In the genomic region with DNA sequence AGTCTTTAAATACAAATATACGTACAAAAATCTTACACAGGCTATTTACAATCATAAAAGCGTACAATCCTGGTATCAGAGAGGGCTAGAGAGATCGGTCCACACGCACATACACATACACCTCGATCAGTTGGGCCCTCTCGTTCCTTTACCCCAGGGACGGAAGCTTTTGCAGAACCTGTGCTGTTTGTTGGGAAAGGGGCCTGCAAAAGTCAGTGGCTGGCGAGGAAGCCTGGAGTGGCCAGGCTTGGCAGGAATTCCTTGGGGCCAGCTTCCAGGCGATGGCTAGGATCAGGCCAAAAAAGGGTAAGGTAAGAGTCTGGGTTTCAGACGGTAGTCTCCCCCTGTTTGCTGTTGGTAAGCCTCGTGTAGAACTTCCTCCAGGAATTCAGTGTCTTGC, we compare ENCODE assay signal across 9 mouse cellular contexts. TPM values are rescaled to one million over a fixed set of nuclear protein-coding genes. Genes with fewer than 3 reads are reported as not detected.
DNase-seq lines count a peak whose midpoint lies in the region; ATAC-seq lines count a peak whose summit lies in the region.
"Had no signal": no experiment of that assay in that cellular context is flagged by ENCODE, and none has a peak within 500 bp of the region (broad histone marks: within the 10 kb centered on the region; RNA-seq: fewer than 3 reads in every experiment).

No protein-coding gene starts in this region.

- no peak for DNase-seq in heart, adult 9 months (ENCODE audit: low spot score in 2 of 2)
- peak; percentile 92 for DNase-seq in midbrain, embryonic 11.5 days (ENCODE audit: low spot score, missing footprints)
- no peak for DNase-seq in adrenal gland, postnatal 14 days
- DNase-seq in adipocyte (ENCODE audit: low spot score) = no peak

- no peaks in the 10 kb centered on the region for H3K36me3 ChIP-seq in heart, embryonic 16.5 days (ENCODE audit: control insufficient read depth, insufficient read depth)
- H3K36me3 ChIP-seq in embryonic facial prominence, embryonic 12.5 days = peaks cover 5% of the 10 kb centered on the region; the same call in 1 of the 2 replicates
- H3K36me3 ChIP-seq in hindbrain, embryonic 12.5 days = no peaks in the 10 kb centered on the region
- no peaks in the 10 kb centered on the region for H3K36me3 ChIP-seq in midbrain, embryonic 11.5 days (ENCODE audit: control insufficient read depth, insufficient read depth, low read length)

- ATAC-seq in heart, embryonic 16.5 days (replicated peaks; ENCODE audit: extremely low read depth, insufficient read depth, low FRiP score) = no peak
- no peak for ATAC-seq in embryonic facial prominence, embryonic 12.5 days (ENCODE audit: insufficient number of reproducible peaks, insufficient read depth, low FRiP score, low TSS enrichment)
- ATAC-seq in hindbrain, embryonic 12.5 days (ENCODE audit: low FRiP score) = no peak
- no peak for ATAC-seq in midbrain, embryonic 11.5 days (ENCODE audit: low FRiP score)
- no peak for ATAC-seq in erythroblast, adult 5-6 weeks (replicated peaks; ENCODE audit: low FRiP score, poor library complexity, severe bottlenecking)

- H3K27me3 ChIP-seq in heart, embryonic 16.5 days (ENCODE audit: control insufficient read depth, insufficient read depth, low read length) = no peaks in the 10 kb centered on the region
- H3K27me3 ChIP-seq in embryonic facial prominence, embryonic 12.5 days = 0 out of 2 replicates have a peak, but pooled peaks cover 3% of the 10 kb centered on the region
- peaks cover 7% of the 10 kb centered on the region; the same call in 1 of the 2 replicates for H3K27me3 ChIP-seq in hindbrain, embryonic 12.5 days
- H3K27me3 ChIP-seq in midbrain, embryonic 11.5 days (ENCODE audit: control insufficient read depth, insufficient read depth, low read length) = peaks cover 3% of the 10 kb centered on the region; the same call in 1 of the 2 replicates

- peak overlapping the region; percentile 92 for H3K9ac ChIP-seq in heart, embryonic 16.5 days (ENCODE audit: low read length)
- H3K9ac ChIP-seq in embryonic facial prominence, embryonic 12.5 days = peak overlapping the region; percentile 98
- peak overlapping the region; percentile 89 for H3K9ac ChIP-seq in hindbrain, embryonic 12.5 days
- peak overlapping the region; percentile 93 for H3K9ac ChIP-seq in midbrain, embryonic 11.5 days (ENCODE audit: low read length)

- peaks cover 23% of the 10 kb centered on the region for H3K4me1 ChIP-seq in heart, embryonic 16.5 days (ENCODE audit: control insufficient read depth, insufficient read depth, low read length)
- peaks cover 24% of the 10 kb centered on the region for H3K4me1 ChIP-seq in embryonic facial prominence, embryonic 12.5 days
- peaks cover 29% of the 10 kb centered on the region for H3K4me1 ChIP-seq in hindbrain, embryonic 12.5 days
- H3K4me1 ChIP-seq in midbrain, embryonic 11.5 days (ENCODE audit: control insufficient read depth, insufficient read depth, low read length) = peaks cover 24% of the 10 kb centered on the region

- no peak overlapping the region for H3K27ac ChIP-seq in heart, embryonic 16.5 days (ENCODE audit: low read length)
- peak overlapping the region; percentile 99 for H3K27ac ChIP-seq in embryonic facial prominence, embryonic 12.5 days
- H3K27ac ChIP-seq in hindbrain, embryonic 12.5 days = no peak overlapping the region
- no peak overlapping the region for H3K27ac ChIP-seq in midbrain, embryonic 11.5 days (ENCODE audit: low read depth, low read length)

- H3K9me3 ChIP-seq in heart, embryonic 16.5 days (replicated peaks; ENCODE audit: control insufficient read depth, low read length) = no peaks in the 10 kb centered on the region
- H3K9me3 ChIP-seq in embryonic facial prominence, embryonic 12.5 days = no peaks in the 10 kb centered on the region
- no peaks in the 10 kb centered on the region for H3K9me3 ChIP-seq in hindbrain, embryonic 12.5 days (replicated peaks)
- no peaks in the 10 kb centered on the region for H3K9me3 ChIP-seq in midbrain, embryonic 11.5 days (ENCODE audit: control insufficient read depth, low read length)

- 39% methylated on average over 11 of the region's 11 CpGs for WGBS in heart, embryonic 16.5 days
- WGBS in embryonic facial prominence, embryonic 12.5 days = 21% methylated on average over 11 of the region's 11 CpGs
- 28% methylated on average over 11 of the region's 11 CpGs for WGBS in hindbrain, embryonic 12.5 days
- 27% methylated on average over 11 of the region's 11 CpGs for WGBS in midbrain, embryonic 11.5 days

- peak overlapping the region; percentile 78 for H3K4me3 ChIP-seq in heart, embryonic 16.5 days (ENCODE audit: low read length)
- peak overlapping the region; percentile 88 for H3K4me3 ChIP-seq in embryonic facial prominence, embryonic 12.5 days
- peak overlapping the region; percentile 83 for H3K4me3 ChIP-seq in hindbrain, embryonic 12.5 days
- H3K4me3 ChIP-seq in midbrain, embryonic 11.5 days (ENCODE audit: low read depth, low read length) = peak overlapping the region; percentile 81

- H3K4me2 ChIP-seq in heart, embryonic 16.5 days (ENCODE audit: low read depth, low read length) = peak overlapping the region; percentile 92
- peak overlapping the region; percentile 88 for H3K4me2 ChIP-seq in embryonic facial prominence, embryonic 12.5 days (replicated peaks)
- H3K4me2 ChIP-seq in hindbrain, embryonic 12.5 days (replicated peaks) = peak overlapping the region; percentile 96
- H3K4me2 ChIP-seq in midbrain, embryonic 11.5 days = peak overlapping the region; percentile 99

RNA-seq across cellular contexts. Expression of gene Fzd1, which starts 2.5 kb away (rescaled TPM):
- polyA plus RNA-seq in heart, embryonic 16.5 days (2015; fragmentation: Nextera tagmentation; extraction: Ambion mirVana) = 13.0 and 15.6 TPM in 2 replicates
- polyA plus RNA-seq in embryonic facial prominence, embryonic 12.5 days (2016; fragmentation: Nextera tagmentation; extraction: Ambion mirVana) = 50.7 and 55.7 TPM in 2 replicates
- polyA plus RNA-seq in hindbrain, embryonic 12.5 days (2016; fragmentation: Nextera tagmentation; extraction: Ambion mirVana) = 35.0 and 36.0 TPM in 2 replicates
- polyA plus RNA-seq in midbrain, embryonic 11.5 days (2014; fragmentation: Nextera tagmentation; extraction: Ambion mirVana) = 26.5 and 26.9 TPM in 2 replicates
- total RNA-seq in erythroblast, adult 5-6 weeks (2015; ENCODE audit: low replicate concordance) = not detected in 2 replicates
- 0.14 and 0.60 TPM in 2 replicates for total RNA-seq in erythroblast, adult 5-6 weeks (2017; ENCODE audit: low replicate concordance)
- 16.0 and 20.5 TPM in 2 replicates for total RNA-seq in adrenal gland, postnatal 14 days (2021)
- total RNA-seq: MEL had no signal
